Mouse (Mus musculus) midbrain, embryonic 14.5 days (tissue): Measurements from ENCODE around the gene Ift88. TPM values are rescaled to one million over a fixed set of nuclear protein-coding genes. Genes with fewer than 3 reads are reported as not detected.
"Not testable (repeated sequence)": the region's sequence is repeated elsewhere in the genome, so short reads cannot be mapped to it uniquely, and the experiment has no call there.

ENCODE experiments used
- ATAC-seq: fragments of 200-750 bp; cut with Nextera tagmentation; 2 replicates; pipeline ENCODE4 v1.8.0; 2017; ENCODE audit warnings: moderate number of reproducible peaks, moderate library complexity; ENCODE audit not compliant: low FRiP score, low TSS enrichment
- DNase-seq: peaks from one replicate; pipeline ENCODE4 v3.0.0-alpha.2; 2015
- H3K27ac ChIP-seq: fragments of 300-500 bp; sonication (generic); replicated peaks from 2 replicates; pipeline ENCODE4 v1.5.1; 2014; ENCODE audit warnings: mild to moderate bottlenecking, low read depth, low read length, moderate library complexity
- H3K27me3 ChIP-seq: fragments of 300-500 bp; sonication (generic); 2 replicates; pipeline ENCODE4 v1.6.1; 2014; ENCODE audit warnings: low read length, control low read depth, mixed read lengths; ENCODE audit not compliant: control insufficient read depth, insufficient read depth
- H3K36me3 ChIP-seq: fragments of 300-500 bp; sonication (generic); 2 replicates; pipeline ENCODE4 v1.6.1; 2014; ENCODE audit warnings: low read length, control low read depth; ENCODE audit not compliant: control insufficient read depth, insufficient read depth
- H3K4me1 ChIP-seq: fragments of 300-500 bp; sonication (generic); 2 replicates; pipeline ENCODE4 v1.6.1; 2014; ENCODE audit warnings: mild to moderate bottlenecking, antibody characterized with exemption, low read length, control low read depth; ENCODE audit not compliant: control insufficient read depth, insufficient read depth
- H3K4me2 ChIP-seq: fragments of 300-500 bp; sonication (generic); 2 replicates; pipeline ENCODE4 v1.6.1; 2014; ENCODE audit warnings: mild to moderate bottlenecking, low read length, moderate library complexity
- H3K4me3 ChIP-seq: fragments of 300-500 bp; sonication (generic); replicated peaks from 2 replicates; pipeline ENCODE4 v1.5.1; 2014; ENCODE audit warnings: low read depth, low read length
- H3K9ac ChIP-seq: fragments of 300-500 bp; sonication (generic); replicated peaks from 2 replicates; pipeline ENCODE4 v1.6.1; 2014; ENCODE audit warnings: mild to moderate bottlenecking, low read length, moderate library complexity
- H3K9me3 ChIP-seq: fragments of 300-500 bp; sonication (generic); 2 replicates; pipeline ENCODE4 v1.6.1; 2016; ENCODE audit warnings: low read length, control low read depth, mixed read lengths; ENCODE audit not compliant: control insufficient read depth
- WGBS: fragments of 180-500 bp; shearing (Covaris S2); extraction: QIAGEN DNeasy Blood & Tissue Kit; methylation state at CpG from one replicate; pipeline ENCODE4 v1.1.7; 2014; 5-methylcytosine and 5-hydroxymethylcytosine counted together
- polyA plus RNA-seq: library from polyadenylated mRNA; unstranded; fragments of >200 nt; fragmentation: Nextera tagmentation; extraction: Ambion mirVana; gene quantifications from 2 replicates; pipeline ENCODE4 v1.2.1, GENCODE M21; 2014

Ift88 gene
- polyA plus RNA-seq, 1 experiment from 2014 or later: 20.7 TPM

GRCm38 (mm10) chr14:57409106-57409505 lies 14.8 kb upstream of the Ift88 start:
- Histone ChIP-seq H3K4me3 (no peak overlapping the region), H3K27ac (no peak overlapping the region), H3K27me3 (no peaks in the 10 kb centered on the region), H3K9me3 (no peaks in the 10 kb centered on the region), H3K4me1 (no peaks in the 10 kb centered on the region), H3K36me3 (no peaks in the 10 kb centered on the region), H3K4me2 (no peak overlapping the region), H3K9ac (no peak overlapping the region)
- DNase-seq: peak; percentile 78
- WGBS: 25% methylated on average over 6 of the region's 6 CpGs
- ATAC-seq: no peak

- ATAC-seq: no peak
- H3K27ac ChIP-seq: no peak overlapping the region
- H3K9me3 ChIP-seq: no peaks in the 10 kb centered on the region
- H3K36me3 ChIP-seq: no peaks in the 10 kb centered on the region
- no peaks in the 10 kb centered on the region for H3K4me1 ChIP-seq
- H3K4me3 ChIP-seq: no peak overlapping the region
- no peaks in the 10 kb centered on the region for H3K27me3 ChIP-seq
- H3K4me2 ChIP-seq: no peak overlapping the region
- 63% methylated on average over 7 of the region's 7 CpGs for whole genome bisulfite sequencing
- H3K9ac ChIP-seq: no peak overlapping the region
- DNase-seq: peak; percentile 21
Measured at GRCm38 (mm10) chr14:57412166-57412565, 11.7 kb upstream of the Ift88 start.

GRCm38 (mm10) chr14:57417187-57417586 lies 6.7 kb upstream of the Ift88 start:
- no peak for ATAC-seq
- Histone ChIP-seq H3K9ac (no peak overlapping the region), H3K27me3 (no peaks in the 10 kb centered on the region), H3K36me3 (no peaks in the 10 kb centered on the region), H3K4me2 (no peak overlapping the region), H3K9me3 (no peaks in the 10 kb centered on the region), H3K4me3 (no peak overlapping the region), H3K4me1 (no peaks in the 10 kb centered on the region), H3K27ac (no peak overlapping the region)
- no peak for DNase-seq
- 90% methylated on average over 2 of the region's 2 CpGs for WGBS

GRCm38 (mm10) chr14:57424212-57424561 lies 325 bp downstream of the Ift88 start:
- ATAC-seq (peak; percentile 80), DNase-seq (no peak)
- H3K9me3 ChIP-seq: no peaks in the 10 kb centered on the region
- peak overlapping the region; percentile 67 for H3K4me2 ChIP-seq
- H3K27ac ChIP-seq: peak overlapping the region; percentile 75
- no peaks in the 10 kb centered on the region for H3K36me3 ChIP-seq
- whole genome bisulfite sequencing: under 1% methylated on average over 24 of the region's 24 CpGs
- H3K4me3 ChIP-seq: peak overlapping the region; percentile 82
- H3K27me3 ChIP-seq: no peaks in the 10 kb centered on the region
- peak overlapping the region; percentile 76 for H3K9ac ChIP-seq
- H3K4me1 ChIP-seq: peaks cover 3% of the 10 kb centered on the region; the same call in 1 of the 2 replicates

DNA sequence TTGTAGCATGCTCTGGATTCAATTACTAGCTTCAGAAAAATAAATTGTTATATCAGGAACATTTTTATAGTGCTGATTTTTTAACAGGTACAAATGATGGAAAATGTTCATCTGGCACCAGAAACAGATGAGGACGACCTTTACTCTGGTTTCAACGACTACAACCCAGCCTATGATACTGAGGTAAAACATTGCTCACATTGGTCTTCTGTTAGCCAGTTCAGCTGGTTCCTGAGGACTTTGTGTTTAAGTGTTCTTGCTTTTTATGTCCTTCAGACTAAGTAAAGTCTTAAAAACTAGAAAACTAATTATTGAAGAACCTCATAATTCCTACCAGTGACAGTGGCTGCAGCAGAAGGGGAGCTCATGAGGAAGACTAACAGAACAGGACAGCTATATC lies 6.6 kb downstream of the Ift88 start:
- Histone ChIP-seq H3K4me2 (no peak overlapping the region), H3K27ac (no peak overlapping the region), H3K9me3 (no peaks in the 10 kb centered on the region), H3K4me3 (no peak overlapping the region), H3K36me3 (peaks cover 13% of the 10 kb centered on the region), H3K9ac (no peak overlapping the region), H3K27me3 (no peaks in the 10 kb centered on the region), H3K4me1 (no peaks in the 10 kb centered on the region)
- 91% methylated on average over 2 of the region's 2 CpGs for WGBS
- DNase-seq (no peak), ATAC-seq (no peak)

- no peak overlapping the region for H3K9ac ChIP-seq
- ATAC-seq (no peak), DNase-seq (no peak)
- no peak overlapping the region for H3K4me3 ChIP-seq
- 93% methylated on average over 1 of the region's 1 CpGs for WGBS
- no peaks in the 10 kb centered on the region for H3K27me3 ChIP-seq
- no peak overlapping the region for H3K27ac ChIP-seq
- H3K9me3 ChIP-seq: no peaks in the 10 kb centered on the region
- H3K4me1 ChIP-seq: no peaks in the 10 kb centered on the region
- H3K4me2 ChIP-seq: no peak overlapping the region
- peaks cover 44% of the 10 kb centered on the region for H3K36me3 ChIP-seq
Measured at GRCm38 (mm10) chr14:57452516-57452915, 28.7 kb downstream of the Ift88 start.

DNA sequence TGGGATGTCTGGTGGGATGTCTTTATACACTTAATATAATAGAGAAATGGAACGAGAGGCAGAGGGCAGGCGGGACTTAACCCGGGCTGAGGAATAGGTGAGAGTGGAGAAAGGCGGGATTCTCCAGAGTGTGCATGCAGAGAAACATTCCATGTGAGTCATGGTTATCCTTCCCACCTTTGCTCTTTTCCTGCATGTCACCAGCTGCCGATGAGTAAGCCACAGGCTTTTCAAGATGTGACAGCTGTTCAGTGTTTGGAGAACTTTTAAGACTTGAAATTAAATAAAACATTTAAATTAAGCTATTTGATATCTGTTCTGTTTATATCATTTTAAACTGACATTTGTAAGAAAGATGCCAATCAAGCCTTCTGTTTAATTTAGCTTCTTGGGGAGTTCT lies 36.0 kb downstream of the Ift88 start:
- H3K27ac ChIP-seq: no peak overlapping the region
- WGBS: 96% methylated on average over 5 of the region's 5 CpGs
- H3K4me1 ChIP-seq: no peaks in the 10 kb centered on the region
- H3K4me2 ChIP-seq: no peak overlapping the region
- DNase-seq: no peak
- H3K4me3 ChIP-seq: no peak overlapping the region
- ATAC-seq: no peak
- H3K27me3 ChIP-seq: no peaks in the 10 kb centered on the region
- H3K36me3 ChIP-seq: peaks cover 11% of the 10 kb centered on the region
- H3K9me3 ChIP-seq: no peaks in the 10 kb centered on the region
- no peak overlapping the region for H3K9ac ChIP-seq

- H3K4me1 ChIP-seq, ATAC-seq, H3K9me3 ChIP-seq, H3K4me2 ChIP-seq, H3K36me3 ChIP-seq, H3K9ac ChIP-seq, H3K27ac ChIP-seq, H3K4me3 ChIP-seq, DNase-seq, H3K27me3 ChIP-seq: not testable (repeated sequence)
- 82% methylated on average over 5 of the region's 5 CpGs for WGBS
Measured at GRCm38 (mm10) chr14:57460326-57460725, 36.5 kb downstream of the Ift88 start.

DNA sequence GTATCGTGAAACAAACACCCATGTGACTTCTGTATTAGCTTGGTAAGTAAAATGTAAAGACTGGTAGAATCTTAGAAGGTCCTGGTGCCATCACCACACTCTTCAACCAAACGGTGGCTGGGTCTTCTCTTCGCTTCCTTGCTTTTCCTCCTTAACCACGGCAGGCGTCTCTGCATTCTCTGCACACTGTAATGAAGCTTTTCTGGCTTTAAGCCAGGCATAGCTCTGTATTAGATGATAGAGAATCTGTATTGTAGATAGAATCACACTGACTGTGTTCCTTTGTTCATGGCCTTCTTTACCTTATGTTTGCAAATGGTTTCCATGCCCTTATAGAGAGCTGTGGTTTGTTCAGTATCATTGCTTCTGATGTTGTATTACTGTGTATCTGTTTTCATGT lies 39.0 kb downstream of the Ift88 start:
- H3K36me3 ChIP-seq: peaks cover 5% of the 10 kb centered on the region; the same call in 1 of the 2 replicates
- peak; percentile 8 for DNase-seq
- no peak overlapping the region for H3K9ac ChIP-seq
- WGBS: 90% methylated on average over 5 of the region's 5 CpGs
- H3K4me2 ChIP-seq: no peak overlapping the region
- H3K27me3 ChIP-seq: no peaks in the 10 kb centered on the region
- no peaks in the 10 kb centered on the region for H3K9me3 ChIP-seq
- H3K4me3 ChIP-seq: no peak overlapping the region
- no peaks in the 10 kb centered on the region for H3K4me1 ChIP-seq
- no peak overlapping the region for H3K27ac ChIP-seq
- no peak for ATAC-seq
